Mouse (Mus musculus): ENCODE results near the gene Sult4a1. TPM values are rescaled to one million over a fixed set of nuclear protein-coding genes. Genes with fewer than 3 reads are reported as not detected.

The Sult4a1 gene
- polyA plus RNA-seq (2014; fragmentation: Nextera tagmentation; extraction: Ambion mirVana) = 40.4 and 51.4 TPM in 2 replicates

DNA sequence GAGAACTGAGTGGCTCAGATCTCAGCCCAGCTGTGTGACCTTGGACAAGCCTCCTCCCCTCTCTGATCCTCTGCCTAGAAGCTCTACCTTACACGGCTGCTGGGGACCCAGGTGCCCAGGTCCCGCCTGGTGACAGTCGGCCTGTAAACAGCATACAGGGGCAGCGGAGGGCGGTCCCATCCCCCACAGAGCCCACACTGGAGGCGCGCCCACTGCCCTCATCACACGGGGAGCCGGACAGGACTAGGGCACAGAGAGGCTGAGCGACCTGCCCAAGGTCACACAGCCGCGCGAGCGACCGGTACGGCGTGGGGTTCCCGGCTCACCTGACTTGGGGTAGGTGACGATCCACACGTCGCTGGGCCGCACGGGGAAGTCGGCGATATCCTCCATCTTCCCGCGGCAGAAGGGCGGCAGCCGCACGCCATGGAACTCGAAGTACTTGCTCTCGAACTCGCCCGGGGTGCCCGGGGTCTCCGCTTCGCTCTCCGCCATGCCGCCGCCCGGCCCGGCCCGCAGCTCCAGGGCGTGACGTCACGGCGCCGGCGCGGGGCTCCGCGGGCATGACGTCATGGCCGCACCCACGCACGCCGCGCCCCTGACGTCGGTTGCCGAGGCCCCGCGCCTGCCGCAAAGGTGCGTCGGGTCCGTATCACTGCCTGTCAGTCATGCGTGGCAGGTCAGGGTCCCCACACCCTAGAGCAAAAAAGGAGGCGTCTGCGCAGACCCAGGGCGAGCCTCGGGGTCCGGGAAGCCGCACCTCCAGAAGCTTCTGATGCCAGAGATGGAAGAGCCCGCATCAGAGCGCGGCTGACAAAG, at the start of gene Sult4a1:
Sult4a1 (minus strand) TSS at position 650 of the 819 bp plus-strand sequence.
- no peaks in the 10 kb centered on the region for H3K36me3 ChIP-seq (ENCODE audit: control insufficient read depth, insufficient read depth, low read length)
- WGBS = 1% methylated on average over 77 of the region's 77 CpGs
- H3K4me1 ChIP-seq (ENCODE audit: control insufficient read depth, insufficient read depth, low read length) = peaks cover 6% of the 10 kb centered on the region
- DNase-seq (ENCODE audit: low spot score) = peak; percentile 76
- H3K4me3 ChIP-seq (ENCODE audit: low read depth, low read length) = peak within 1 kb of the TSS; percentile 58
- peak within 1 kb of the TSS; percentile 73 for H3K9ac ChIP-seq (ENCODE audit: low read length)
- H3K9me3 ChIP-seq (replicated peaks; ENCODE audit: control insufficient read depth, low read length) = no peaks in the 10 kb centered on the region
- peak within 1 kb of the TSS; percentile 75 for H3K4me2 ChIP-seq (ENCODE audit: low read length)
- peaks cover 9% of the 10 kb centered on the region for H3K27me3 ChIP-seq (replicated peaks; ENCODE audit: control insufficient read depth, insufficient read depth, low read length)
- peak within 1 kb of the TSS; percentile 58 for H3K27ac ChIP-seq (ENCODE audit: low read depth, low read length)
- peak; percentile 79 for ATAC-seq

DNA sequence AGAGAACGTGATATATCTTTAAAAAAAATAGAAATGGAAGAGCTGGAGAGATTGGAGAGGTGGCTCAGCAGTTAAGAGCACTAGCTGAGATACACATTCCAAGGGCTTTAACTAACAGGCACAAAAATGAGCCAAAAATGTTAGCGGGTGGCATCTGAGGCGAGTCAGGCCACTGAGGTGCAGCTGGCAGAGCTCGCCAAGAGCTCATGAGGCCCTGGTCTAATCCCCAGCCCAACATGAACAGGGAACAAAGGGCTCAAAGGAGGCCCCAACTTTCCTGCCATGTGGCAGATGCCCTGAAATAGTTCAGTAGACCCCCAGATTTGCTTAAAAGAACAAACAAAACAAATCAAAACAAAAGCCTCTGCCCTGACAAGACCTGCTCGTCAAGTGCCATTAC, 35.4 kb upstream of the Sult4a1 start:
- Histone ChIP-seq H3K36me3 (ENCODE audit: control insufficient read depth, insufficient read depth, low read length) (no peaks in the 10 kb centered on the region), H3K4me1 (ENCODE audit: control insufficient read depth, insufficient read depth, low read length) (peaks cover 8% of the 10 kb centered on the region), H3K4me3 (ENCODE audit: low read depth, low read length) (no peak overlapping the region), H3K4me2 (ENCODE audit: low read length) (no peak overlapping the region), H3K9me3 (replicated peaks; ENCODE audit: control insufficient read depth, low read length) (no peaks in the 10 kb centered on the region), H3K9ac (ENCODE audit: low read length) (no peak overlapping the region), H3K27ac (ENCODE audit: low read depth, low read length) (no peak overlapping the region), H3K27me3 (replicated peaks; ENCODE audit: control insufficient read depth, insufficient read depth, low read length) (no peaks in the 10 kb centered on the region)
- WGBS = 40% methylated on average over 5 of the region's 5 CpGs
- peak; percentile 26 for DNase-seq (ENCODE audit: low spot score)
- ATAC-seq = no peak

DNA sequence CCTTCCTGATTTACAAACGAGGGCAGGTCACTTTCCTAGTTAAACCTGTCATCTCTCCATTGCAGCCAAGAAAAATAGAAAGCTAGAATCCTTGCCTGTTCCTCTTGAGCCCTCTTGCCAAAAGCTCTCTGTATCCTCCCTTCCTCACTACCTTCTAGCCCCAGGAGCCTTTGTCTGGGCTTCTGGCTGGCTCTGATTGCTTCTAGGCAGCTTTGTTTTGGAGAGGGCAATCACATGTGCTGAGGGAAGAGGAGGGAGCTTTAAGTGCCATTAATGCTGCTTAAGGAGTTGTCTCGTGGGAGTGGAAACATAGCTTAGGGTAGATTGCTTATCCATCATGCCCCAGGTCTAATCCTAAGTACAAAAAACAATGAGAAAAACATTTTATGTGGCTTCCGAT, 34.6 kb upstream of the Sult4a1 start:
- ATAC-seq = no peak
- peaks cover 8% of the 10 kb centered on the region for H3K4me1 ChIP-seq (ENCODE audit: control insufficient read depth, insufficient read depth, low read length)
- no peak overlapping the region for H3K27ac ChIP-seq (ENCODE audit: low read depth, low read length)
- no peaks in the 10 kb centered on the region for H3K27me3 ChIP-seq (replicated peaks; ENCODE audit: control insufficient read depth, insufficient read depth, low read length)
- H3K36me3 ChIP-seq (ENCODE audit: control insufficient read depth, insufficient read depth, low read length) = no peaks in the 10 kb centered on the region
- H3K9me3 ChIP-seq (replicated peaks; ENCODE audit: control insufficient read depth, low read length) = no peaks in the 10 kb centered on the region
- no peak overlapping the region for H3K4me2 ChIP-seq (ENCODE audit: low read length)
- H3K4me3 ChIP-seq (ENCODE audit: low read depth, low read length) = no peak overlapping the region
- no peak overlapping the region for H3K9ac ChIP-seq (ENCODE audit: low read length)
- DNase-seq (ENCODE audit: low spot score) = no peak
- 41% methylated on average over 3 of the region's 3 CpGs for WGBS

GRCm38 (mm10) chr15:84139592-84140005, 34.0 kb upstream of the Sult4a1 start:
- no peaks in the 10 kb centered on the region for H3K36me3 ChIP-seq (ENCODE audit: control insufficient read depth, insufficient read depth, low read length)
- ATAC-seq (no peak), DNase-seq (ENCODE audit: low spot score) (no peak)
- WGBS = 88% methylated on average over 5 of the region's 5 CpGs
- H3K9ac ChIP-seq (ENCODE audit: low read length) = no peak overlapping the region
- H3K4me2 ChIP-seq (ENCODE audit: low read length) = no peak overlapping the region
- no peak overlapping the region for H3K4me3 ChIP-seq (ENCODE audit: low read depth, low read length)
- no peak overlapping the region for H3K27ac ChIP-seq (ENCODE audit: low read depth, low read length)
- H3K9me3 ChIP-seq (replicated peaks; ENCODE audit: control insufficient read depth, low read length) = no peaks in the 10 kb centered on the region
- H3K27me3 ChIP-seq (replicated peaks; ENCODE audit: control insufficient read depth, insufficient read depth, low read length) = no peaks in the 10 kb centered on the region
- peaks cover 8% of the 10 kb centered on the region for H3K4me1 ChIP-seq (ENCODE audit: control insufficient read depth, insufficient read depth, low read length)

DNA sequence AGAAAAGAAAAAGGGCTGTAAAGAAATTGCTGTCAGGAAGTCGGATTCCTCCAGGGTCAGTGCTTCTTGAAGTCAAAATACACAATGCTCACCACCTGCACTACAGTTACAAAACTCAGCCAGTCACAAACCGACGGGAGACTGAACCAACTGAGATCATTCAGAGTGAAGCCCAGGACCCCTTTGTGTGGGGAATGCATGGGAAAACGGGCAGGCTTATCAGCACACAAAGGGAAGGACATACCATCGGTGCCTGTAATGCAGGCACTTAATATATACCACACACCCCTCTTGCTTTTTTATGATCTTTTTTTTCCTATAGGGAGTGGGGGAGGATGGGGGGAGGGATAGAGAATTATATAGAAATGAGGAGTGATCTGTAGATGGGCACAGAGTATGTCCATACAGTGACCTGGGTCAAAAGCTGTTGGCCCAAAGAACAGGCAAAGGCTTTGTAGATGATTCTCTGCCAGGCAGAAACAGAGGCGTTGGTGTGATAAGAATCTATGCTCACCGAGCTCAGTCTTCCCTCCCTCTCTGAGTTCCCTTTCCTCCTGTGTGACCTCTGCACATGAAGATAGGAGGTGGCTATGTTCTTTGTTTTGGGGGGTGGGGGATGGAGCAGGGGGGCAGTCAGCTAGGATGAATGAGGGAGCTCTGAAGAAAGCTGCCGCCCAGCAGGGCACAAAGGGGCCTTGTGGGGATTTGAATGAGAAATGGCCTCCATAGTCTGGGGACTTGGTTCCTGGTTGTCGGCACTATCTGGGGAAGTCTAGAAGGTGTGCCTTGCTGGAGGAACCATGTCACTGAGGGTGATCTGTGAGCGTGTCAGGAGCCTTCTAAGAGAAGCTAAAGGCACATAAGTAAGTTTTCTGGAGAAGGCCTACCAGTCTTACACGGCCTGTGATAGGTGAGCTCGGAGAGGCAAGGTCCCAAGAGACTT, 31.2 kb upstream of the Sult4a1 start:
- H3K9me3 ChIP-seq (replicated peaks; ENCODE audit: control insufficient read depth, low read length) = no peaks in the 10 kb centered on the region
- WGBS = 17% methylated on average over 12 of the region's 12 CpGs
- DNase-seq (ENCODE audit: low spot score) (no peak), ATAC-seq (no peak)
- H3K4me1 ChIP-seq (ENCODE audit: control insufficient read depth, insufficient read depth, low read length) = peaks cover 8% of the 10 kb centered on the region
- no peaks in the 10 kb centered on the region for H3K27me3 ChIP-seq (replicated peaks; ENCODE audit: control insufficient read depth, insufficient read depth, low read length)
- no peak overlapping the region for H3K27ac ChIP-seq (ENCODE audit: low read depth, low read length)
- H3K9ac ChIP-seq (ENCODE audit: low read length) = no peak overlapping the region
- H3K36me3 ChIP-seq (ENCODE audit: control insufficient read depth, insufficient read depth, low read length) = no peaks in the 10 kb centered on the region
- no peak overlapping the region for H3K4me3 ChIP-seq (ENCODE audit: low read depth, low read length)
- no peak overlapping the region for H3K4me2 ChIP-seq (ENCODE audit: low read length)

- no peak overlapping the region for H3K4me3 ChIP-seq (ENCODE audit: low read depth, low read length)
- no peaks in the 10 kb centered on the region for H3K36me3 ChIP-seq (ENCODE audit: control insufficient read depth, insufficient read depth, low read length)
- no peak overlapping the region for H3K9ac ChIP-seq (ENCODE audit: low read length)
- no peak overlapping the region for H3K27ac ChIP-seq (ENCODE audit: low read depth, low read length)
- DNase-seq (ENCODE audit: low spot score) (peak; percentile 36), ATAC-seq (no peak)
- no peaks in the 10 kb centered on the region for H3K9me3 ChIP-seq (replicated peaks; ENCODE audit: control insufficient read depth, low read length)
- H3K27me3 ChIP-seq (replicated peaks; ENCODE audit: control insufficient read depth, insufficient read depth, low read length) = no peaks in the 10 kb centered on the region
- no peak overlapping the region for H3K4me2 ChIP-seq (ENCODE audit: low read length)
- 0 out of 2 replicates have a peak, but pooled peaks cover under 1% of the 10 kb centered on the region for H3K4me1 ChIP-seq (ENCODE audit: control insufficient read depth, insufficient read depth, low read length)
- WGBS = 92% methylated on average over 5 of the region's 5 CpGs
Measured at GRCm38 (mm10) chr15:84135472-84135871, 29.9 kb upstream of the Sult4a1 start.

DNA sequence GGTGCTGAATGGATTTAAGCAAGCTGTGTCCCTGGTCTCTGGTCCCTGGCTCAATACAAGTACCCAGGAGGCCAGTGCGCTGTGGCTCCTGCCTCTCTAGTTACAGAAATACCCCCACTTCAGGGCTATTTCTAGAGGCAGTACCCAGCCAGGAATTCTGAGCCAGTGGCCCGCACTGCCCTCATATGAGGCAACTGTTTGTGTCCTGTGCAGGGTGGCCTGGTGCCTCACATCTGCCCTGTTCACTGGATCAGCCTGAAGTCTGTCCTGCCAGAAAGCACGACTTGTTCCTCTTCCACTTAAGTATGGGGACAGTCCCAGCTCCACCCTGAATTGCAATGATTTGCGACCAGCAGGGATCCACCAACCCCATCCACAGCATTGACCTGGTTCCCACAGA, 27.9 kb upstream of the Sult4a1 start:
- DNase-seq (ENCODE audit: low spot score) = no peak
- H3K4me1 ChIP-seq (ENCODE audit: control insufficient read depth, insufficient read depth, low read length) = no peaks in the 10 kb centered on the region
- ATAC-seq = no peak
- no peak overlapping the region for H3K27ac ChIP-seq (ENCODE audit: low read depth, low read length)
- no peak overlapping the region for H3K4me3 ChIP-seq (ENCODE audit: low read depth, low read length)
- H3K9ac ChIP-seq (ENCODE audit: low read length) = no peak overlapping the region
- no peaks in the 10 kb centered on the region for H3K27me3 ChIP-seq (replicated peaks; ENCODE audit: control insufficient read depth, insufficient read depth, low read length)
- no peak overlapping the region for H3K4me2 ChIP-seq (ENCODE audit: low read length)
- no peaks in the 10 kb centered on the region for H3K36me3 ChIP-seq (ENCODE audit: control insufficient read depth, insufficient read depth, low read length)
- H3K9me3 ChIP-seq (replicated peaks; ENCODE audit: control insufficient read depth, low read length) = no peaks in the 10 kb centered on the region
- 71% methylated on average over 4 of the region's 4 CpGs for WGBS

DNA sequence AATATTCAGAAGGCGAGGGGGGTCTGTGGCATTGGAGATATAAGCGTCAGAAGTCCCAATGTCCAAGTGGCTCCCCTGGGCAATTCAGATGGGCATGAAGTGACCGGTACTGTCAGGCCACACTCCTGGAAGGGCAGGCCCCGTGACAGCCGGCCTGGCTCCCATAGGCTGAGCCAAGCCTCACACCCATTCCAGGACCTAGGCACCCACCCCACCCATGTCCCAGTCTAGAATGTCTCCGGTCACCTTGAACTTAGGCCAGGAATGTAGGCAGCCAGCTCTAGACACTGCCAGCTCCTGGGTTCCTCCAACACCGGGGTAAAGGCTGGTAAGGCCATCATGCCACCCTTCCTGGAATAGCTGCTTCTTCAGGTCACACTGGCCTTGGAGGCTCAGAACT, 26.4 kb upstream of the Sult4a1 start:
- Histone ChIP-seq H3K4me3 (ENCODE audit: low read depth, low read length) (no peak overlapping the region), H3K9me3 (replicated peaks; ENCODE audit: control insufficient read depth, low read length) (no peaks in the 10 kb centered on the region), H3K4me1 (ENCODE audit: control insufficient read depth, insufficient read depth, low read length) (no peaks in the 10 kb centered on the region), H3K27ac (ENCODE audit: low read depth, low read length) (no peak overlapping the region), H3K9ac (ENCODE audit: low read length) (no peak overlapping the region), H3K4me2 (ENCODE audit: low read length) (no peak overlapping the region), H3K36me3 (ENCODE audit: control insufficient read depth, insufficient read depth, low read length) (no peaks in the 10 kb centered on the region), H3K27me3 (replicated peaks; ENCODE audit: control insufficient read depth, insufficient read depth, low read length) (no peaks in the 10 kb centered on the region)
- 94% methylated on average over 7 of the region's 7 CpGs for WGBS
- DNase-seq (ENCODE audit: low spot score) (no peak), ATAC-seq (no peak)

All from forebrain, embryonic 14.5 days (tissue).